Mouse (Mus musculus): ENCODE results near the gene Elmo1. TPM values are rescaled to one million over a fixed set of nuclear protein-coding genes. Genes with fewer than 3 reads are reported as not detected.

Gene Elmo1
- polyA plus RNA-seq, 1 experiment from 2014 or later: 11.9 TPM

- no peak overlapping the region for H3K4me2 ChIP-seq (ENCODE audit: low read depth, low read length)
- no peak overlapping the region for H3K9ac ChIP-seq (ENCODE audit: low read length)
- ATAC-seq (ENCODE audit: insufficient read depth, low FRiP score): no peak
- no peak overlapping the region for H3K27ac ChIP-seq (ENCODE audit: low read length)
- H3K4me1 ChIP-seq (ENCODE audit: control insufficient read depth, insufficient read depth, low read length): no peaks in the 10 kb centered on the region
- WGBS: 67% methylated on average over 3 of the region's 3 CpGs
- H3K4me3 ChIP-seq (replicated peaks; ENCODE audit: low read length): no peak overlapping the region
- H3K27me3 ChIP-seq (ENCODE audit: control insufficient read depth, insufficient read depth, low read length): no peaks in the 10 kb centered on the region
- no peaks in the 10 kb centered on the region for H3K36me3 ChIP-seq (ENCODE audit: control insufficient read depth, insufficient read depth, low read length)
- H3K9me3 ChIP-seq (replicated peaks; ENCODE audit: control insufficient read depth, low read length): no peaks in the 10 kb centered on the region
These were observed 302.6 kb downstream of the Elmo1 start for GRCm38 (mm10) chr13:20392824-20393598.

- ATAC-seq (ENCODE audit: insufficient read depth, low FRiP score): no peak
- Histone ChIP-seq H3K9me3 (replicated peaks; ENCODE audit: control insufficient read depth, low read length) (no peaks in the 10 kb centered on the region), H3K4me1 (ENCODE audit: control insufficient read depth, insufficient read depth, low read length) (no peaks in the 10 kb centered on the region), H3K4me3 (replicated peaks; ENCODE audit: low read length) (no peak overlapping the region), H3K9ac (ENCODE audit: low read length) (no peak overlapping the region), H3K27me3 (ENCODE audit: control insufficient read depth, insufficient read depth, low read length) (no peaks in the 10 kb centered on the region), H3K4me2 (ENCODE audit: low read depth, low read length) (no peak overlapping the region), H3K36me3 (ENCODE audit: control insufficient read depth, insufficient read depth, low read length) (no peaks in the 10 kb centered on the region), H3K27ac (ENCODE audit: low read length) (no peak overlapping the region)
- WGBS: 77% methylated on average over 3 of the region's 3 CpGs
These were observed 307.3 kb downstream of the Elmo1 start for GRCm38 (mm10) chr13:20397744-20398143.

- no peak overlapping the region for H3K9ac ChIP-seq (ENCODE audit: low read length)
- no peaks in the 10 kb centered on the region for H3K36me3 ChIP-seq (ENCODE audit: control insufficient read depth, insufficient read depth, low read length)
- no peak overlapping the region for H3K4me2 ChIP-seq (ENCODE audit: low read depth, low read length)
- no peaks in the 10 kb centered on the region for H3K27me3 ChIP-seq (ENCODE audit: control insufficient read depth, insufficient read depth, low read length)
- H3K9me3 ChIP-seq (replicated peaks; ENCODE audit: control insufficient read depth, low read length): no peaks in the 10 kb centered on the region
- no peaks in the 10 kb centered on the region for H3K4me1 ChIP-seq (ENCODE audit: control insufficient read depth, insufficient read depth, low read length)
- H3K27ac ChIP-seq (ENCODE audit: low read length): no peak overlapping the region
- no peak for ATAC-seq (ENCODE audit: insufficient read depth, low FRiP score)
- WGBS: 72% methylated on average over 4 of the region's 4 CpGs
- H3K4me3 ChIP-seq (replicated peaks; ENCODE audit: low read length): no peak overlapping the region
These were observed 307.9 kb downstream of the Elmo1 start for GRCm38 (mm10) chr13:20398311-20398710.

- H3K4me3 ChIP-seq (replicated peaks; ENCODE audit: low read length): no peak overlapping the region
- no peaks in the 10 kb centered on the region for H3K27me3 ChIP-seq (ENCODE audit: control insufficient read depth, insufficient read depth, low read length)
- no peak overlapping the region for H3K4me2 ChIP-seq (ENCODE audit: low read depth, low read length)
- H3K9me3 ChIP-seq (replicated peaks; ENCODE audit: control insufficient read depth, low read length): no peaks in the 10 kb centered on the region
- no peak for ATAC-seq (ENCODE audit: insufficient read depth, low FRiP score)
- H3K4me1 ChIP-seq (ENCODE audit: control insufficient read depth, insufficient read depth, low read length): no peaks in the 10 kb centered on the region
- no peak overlapping the region for H3K9ac ChIP-seq (ENCODE audit: low read length)
- no peak overlapping the region for H3K27ac ChIP-seq (ENCODE audit: low read length)
- WGBS: 83% methylated on average over 3 of the region's 3 CpGs
- H3K36me3 ChIP-seq (ENCODE audit: control insufficient read depth, insufficient read depth, low read length): no peaks in the 10 kb centered on the region
These were observed 314.1 kb downstream of the Elmo1 start for GRCm38 (mm10) chr13:20404530-20404929.

- WGBS: 87% methylated on average over 11 of the region's 11 CpGs
- Histone ChIP-seq H3K27me3 (ENCODE audit: control insufficient read depth, insufficient read depth, low read length) (no peaks in the 10 kb centered on the region), H3K36me3 (ENCODE audit: control insufficient read depth, insufficient read depth, low read length) (no peaks in the 10 kb centered on the region), H3K4me2 (ENCODE audit: low read depth, low read length) (no peak overlapping the region), H3K27ac (ENCODE audit: low read length) (no peak overlapping the region), H3K9me3 (replicated peaks; ENCODE audit: control insufficient read depth, low read length) (no peaks in the 10 kb centered on the region), H3K4me3 (replicated peaks; ENCODE audit: low read length) (no peak overlapping the region), H3K9ac (ENCODE audit: low read length) (no peak overlapping the region), H3K4me1 (ENCODE audit: control insufficient read depth, insufficient read depth, low read length) (no peaks in the 10 kb centered on the region)
- ATAC-seq (ENCODE audit: insufficient read depth, low FRiP score): no peak
These were observed 316.2 kb downstream of the Elmo1 start for GRCm38 (mm10) chr13:20406470-20407213.

GRCm38 (mm10) chr13:20410306-20411101 lies 320.1 kb downstream of the Elmo1 start:
- Histone ChIP-seq H3K27ac (ENCODE audit: low read length) (no peak overlapping the region), H3K9me3 (replicated peaks; ENCODE audit: control insufficient read depth, low read length) (no peaks in the 10 kb centered on the region), H3K9ac (ENCODE audit: low read length) (no peak overlapping the region), H3K36me3 (ENCODE audit: control insufficient read depth, insufficient read depth, low read length) (no peaks in the 10 kb centered on the region), H3K4me1 (ENCODE audit: control insufficient read depth, insufficient read depth, low read length) (no peaks in the 10 kb centered on the region), H3K27me3 (ENCODE audit: control insufficient read depth, insufficient read depth, low read length) (no peaks in the 10 kb centered on the region), H3K4me2 (ENCODE audit: low read depth, low read length) (no peak overlapping the region), H3K4me3 (replicated peaks; ENCODE audit: low read length) (no peak overlapping the region)
- ATAC-seq (ENCODE audit: insufficient read depth, low FRiP score): no peak
- WGBS: 84% methylated on average over 9 of the region's 9 CpGs

GRCm38 (mm10) chr13:20416691-20417660 lies 326.6 kb downstream of the Elmo1 start:
- no peak overlapping the region for H3K9ac ChIP-seq (ENCODE audit: low read length)
- H3K27ac ChIP-seq (ENCODE audit: low read length): no peak overlapping the region
- no peak overlapping the region for H3K4me3 ChIP-seq (replicated peaks; ENCODE audit: low read length)
- H3K9me3 ChIP-seq (replicated peaks; ENCODE audit: control insufficient read depth, low read length): no peaks in the 10 kb centered on the region
- 43% methylated on average over 5 of the region's 5 CpGs for WGBS
- no peak overlapping the region for H3K4me2 ChIP-seq (ENCODE audit: low read depth, low read length)
- no peaks in the 10 kb centered on the region for H3K36me3 ChIP-seq (ENCODE audit: control insufficient read depth, insufficient read depth, low read length)
- H3K27me3 ChIP-seq (ENCODE audit: control insufficient read depth, insufficient read depth, low read length): no peaks in the 10 kb centered on the region
- no peaks in the 10 kb centered on the region for H3K4me1 ChIP-seq (ENCODE audit: control insufficient read depth, insufficient read depth, low read length)
- no peak for ATAC-seq (ENCODE audit: insufficient read depth, low FRiP score)

- H3K4me2 ChIP-seq (ENCODE audit: low read depth, low read length): no peak overlapping the region
- no peak overlapping the region for H3K27ac ChIP-seq (ENCODE audit: low read length)
- no peak overlapping the region for H3K9ac ChIP-seq (ENCODE audit: low read length)
- H3K36me3 ChIP-seq (ENCODE audit: control insufficient read depth, insufficient read depth, low read length): no peaks in the 10 kb centered on the region
- H3K27me3 ChIP-seq (ENCODE audit: control insufficient read depth, insufficient read depth, low read length): no peaks in the 10 kb centered on the region
- ATAC-seq (ENCODE audit: insufficient read depth, low FRiP score): no peak
- 78% methylated on average over 6 of the region's 6 CpGs for WGBS
- H3K9me3 ChIP-seq (replicated peaks; ENCODE audit: control insufficient read depth, low read length): no peaks in the 10 kb centered on the region
- no peaks in the 10 kb centered on the region for H3K4me1 ChIP-seq (ENCODE audit: control insufficient read depth, insufficient read depth, low read length)
- H3K4me3 ChIP-seq (replicated peaks; ENCODE audit: low read length): no peak overlapping the region
These were observed 340.6 kb downstream of the Elmo1 start for GRCm38 (mm10) chr13:20430998-20431397.
